8 mouse cellular contexts compared by ENCODE assay signal in genomic region chr7:120842345-120843036, GRCm38 (mm10). TPM values are rescaled to one million over a fixed set of nuclear protein-coding genes. Genes with fewer than 3 reads are reported as not detected.
DNase-seq lines count a peak whose midpoint lies in the region; ATAC-seq lines count a peak whose summit lies in the region.

Eef2k (plus strand) TSS chr7:120842831.

- peak; percentile 88 to 90 for DNase-seq in cerebellum, postnatal 25 days
- DNase-seq in frontal cortex, postnatal 25 days (ENCODE audit: low spot score in 2 of 2) = peak; percentile 70 to 80
- peak; percentile 80 for DNase-seq in left cerebral cortex, adult 11 months (ENCODE audit: low spot score)
- peak; percentile 90 for DNase-seq in lung, postnatal 36 days
- DNase-seq in right cerebral cortex, adult 2 months (ENCODE audit: low spot score in 2 of 2) = peak; percentile 85 to 89
- DNase-seq in urinary bladder, postnatal 14 days (ENCODE audit: low spot score) = peak; percentile 92

- H3K27me3 ChIP-seq in hindbrain, embryonic 13.5 days = no peaks in the 10 kb centered on the region

- peaks cover 20% of the 10 kb centered on the region for H3K4me1 ChIP-seq in hindbrain, embryonic 13.5 days (replicated peaks)

- peak within 1 kb of the TSS; percentile 79 for H3K4me2 ChIP-seq in hindbrain, embryonic 13.5 days

- H3K9me3 ChIP-seq in hindbrain, embryonic 13.5 days = no peaks in the 10 kb centered on the region

- H3K36me3 ChIP-seq in hindbrain, embryonic 13.5 days = no peaks in the 10 kb centered on the region

- peak within 1 kb of the TSS; percentile 76 for H3K4me3 ChIP-seq in hindbrain, embryonic 13.5 days

- WGBS in hindbrain, embryonic 13.5 days = 3% methylated on average over 35 of the region's 35 CpGs

- H3K27ac ChIP-seq in hindbrain, embryonic 13.5 days = peak within 1 kb of the TSS; percentile 95

- H3K9ac ChIP-seq in hindbrain, embryonic 13.5 days = peak within 1 kb of the TSS; percentile 90

- peak; percentile 86 for ATAC-seq in activated CD4-positive, CD25-positive, alpha-beta regulatory T cell, adult 4 months
- peak; percentile 93 for ATAC-seq in hindbrain, embryonic 13.5 days (ENCODE audit: low FRiP score)

RNA-seq across cellular contexts. Expression of gene Eef2k, which starts in this region (rescaled TPM):
- 1 to 10 TPM; 2.0 to 4.1 TPM for polyA plus RNA-seq in activated CD4-positive, CD25-positive, alpha-beta regulatory T cell, adult 4 months (2017; shearing (Covaris generic))
- polyA plus RNA-seq in hindbrain, embryonic 13.5 days (2015; fragmentation: Nextera tagmentation; extraction: Ambion mirVana) = 26.0 and 26.4 TPM in 2 replicates

Comparison
In these comparisons a context has a peak if more than half of its experiments do, and no peak if none do; other contexts are left out.
1. Peak in every context shown above with its lines: DNase-seq, ATAC-seq, H3K4me3 ChIP-seq and H3K27ac ChIP-seq.